Mouse (Mus musculus) WW6 (cell line): ENCODE measurements at regions not wholly inside any gene's neighbourhood (a gene's known extent, or its start where the extent isn't known, plus 50 kb on each side); places are given as distances from the start of the nearest gene placed in this dataset.

Experiments used
- DNase-seq: peaks from one replicate; pipeline ENCODE4 v3.0.0-alpha.2; 2013; ENCODE audit warnings: low read depth, low spot score

GRCm38 (mm10) chr6:52105031-52105593 is 53.0 kb downstream of the Hoxa1 start:
- peak; percentile 26 for DNase-seq

GRCm38 (mm10) chr6:52104141-52104540 is 54.0 kb downstream of the Hoxa1 start:
- DNase-seq = no peak

GRCm38 (mm10) chr6:52103661-52104060 is 54.5 kb downstream of the Hoxa1 start:
- no peak for DNase-seq

- peak; percentile 54 for DNase-seq
Observed at GRCm38 (mm10) chr6:52102699-52103098, 55.4 kb downstream of the Hoxa1 start.

- no peak for DNase-seq
Observed at GRCm38 (mm10) chr6:52102179-52102578, 55.9 kb downstream of the Hoxa1 start.

- no peak for DNase-seq
Observed at GRCm38 (mm10) chr6:52101209-52101608, 56.9 kb downstream of the Hoxa1 start.

GRCm38 (mm10) chr6:52098851-52099250 is 59.3 kb downstream of the Hoxa1 start:
- DNase-seq = no peak

- DNase-seq = no peak
Observed at GRCm38 (mm10) chr6:52095575-52095974, 62.5 kb downstream of the Hoxa1 start.

- DNase-seq = no peak
Observed at GRCm38 (mm10) chr6:52091445-52091844, 66.7 kb downstream of the Hoxa1 start.

- DNase-seq = no peak
Observed at GRCm38 (mm10) chr6:52085932-52086643, 72.0 kb downstream of the Hoxa1 start.

GRCm38 (mm10) chr6:52084622-52085021 is 72.3 kb upstream of the Skap2 start:
- no peak for DNase-seq

GRCm38 (mm10) chr6:52079501-52079900 is 67.2 kb upstream of the Skap2 start:
- no peak for DNase-seq

GRCm38 (mm10) chr6:52078530-52079340 is 66.4 kb upstream of the Skap2 start:
- DNase-seq = peak; percentile 42

- no peak for DNase-seq
Observed at GRCm38 (mm10) chr6:52076179-52076932, 64.0 kb upstream of the Skap2 start.

- no peak for DNase-seq
Observed at GRCm38 (mm10) chr6:52074904-52075303, 62.6 kb upstream of the Skap2 start.

GRCm38 (mm10) chr6:52067151-52067550 is 54.8 kb upstream of the Skap2 start:
- DNase-seq = no peak

GRCm38 (mm10) chr6:52065652-52066051 is 53.3 kb upstream of the Skap2 start:
- no peak for DNase-seq

GRCm38 (mm10) chr6:52064176-52065015 is 52.0 kb upstream of the Skap2 start:
- no peak for DNase-seq
